Mouse (Mus musculus) testis, adult 2 months (tissue): ENCODE results near the gene Arl1.
"Not testable (repeated sequence)": the region's sequence is repeated elsewhere in the genome, so short reads cannot be mapped to it uniquely, and the experiment has no call there.

Experiments used
- CTCF ChIP-seq: fragments of 200-500 bp; IDR thresholded peaks from 2 replicates; pipeline ENCODE4 v1.5.1; 2012; ENCODE audit warnings: low read depth, mild to moderate bottlenecking, inconsistent platforms, low read length, moderate library complexity; ENCODE audit not compliant: control insufficient read depth, insufficient read depth, insufficient replicate concordance
- POLR2A ChIP-seq: fragments of 200-500 bp; IDR thresholded peaks from 2 replicates; pipeline ENCODE4 v1.6.1; 2012; ENCODE audit warnings: low read depth, mild to moderate bottlenecking, inconsistent platforms, low read length, moderate library complexity; ENCODE audit not compliant: control insufficient read depth

GRCm38 (mm10) chr10:88739074-88739473, 8.4 kb downstream of the Arl1 start:
- not testable (repeated sequence) for TF ChIP-seq POLR2A, CTCF
